Mouse (Mus musculus) CH12.LX (cell line): ENCODE data around the gene Arhgef39.

Source experiments
- EP300 ChIP-seq: IDR thresholded peaks from 2 replicates; pipeline ENCODE4 v1.6.1; 2011; ENCODE audit warnings: low read length, improper control_type of control experiment
- POLR2A ChIP-seq: IDR thresholded peaks from 2 replicates; pipeline ENCODE4 v1.6.1; 2011; ENCODE audit warnings: low read depth, mild to moderate bottlenecking, improper control_type of control experiment, low read length
- RCOR1 ChIP-seq: conservative IDR thresholded peaks from 2 replicates; pipeline ENCODE4 v1.6.1; 2012; ENCODE audit warnings: low read depth, mild to moderate bottlenecking, inconsistent platforms, low read length, improper control_type of control experiment

DNA sequence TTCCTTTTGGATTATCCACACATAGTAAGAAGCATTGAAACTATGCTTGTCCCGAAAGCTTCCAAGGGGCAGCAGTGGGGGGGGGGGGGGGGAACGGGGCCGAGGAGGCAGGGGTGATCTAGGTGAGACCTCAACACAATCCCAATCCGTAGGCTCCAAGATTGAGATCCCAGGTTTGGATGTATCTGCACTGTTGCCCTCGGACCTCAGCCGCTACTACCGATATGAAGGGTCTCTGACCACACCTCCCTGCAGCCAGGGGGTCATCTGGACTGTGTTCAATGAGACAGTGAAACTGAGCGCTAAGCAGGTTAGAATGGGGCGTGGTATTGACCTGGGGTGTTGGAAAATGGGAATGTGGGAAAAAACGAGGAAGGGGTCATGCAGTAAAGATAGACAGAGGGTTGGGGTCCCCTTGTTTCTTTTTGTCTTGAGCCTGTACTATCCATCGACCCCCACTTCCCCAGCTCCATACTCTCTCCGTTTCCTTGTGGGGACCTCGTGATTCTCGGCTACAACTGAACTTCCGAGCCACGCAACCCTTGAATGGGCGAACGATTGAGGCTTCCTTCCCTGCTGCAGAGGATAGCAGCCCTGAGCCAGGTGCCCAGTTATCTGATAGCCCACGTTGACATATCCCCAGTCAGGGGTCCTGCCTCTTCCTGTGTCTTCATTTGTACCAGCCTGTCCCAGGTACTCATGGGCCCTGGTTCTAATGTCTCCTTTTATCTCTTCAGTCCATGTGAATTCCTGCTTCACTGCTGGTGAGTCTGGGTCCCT is 12.4 kb upstream of the Arhgef39 start:
- TF ChIP-seq POLR2A, result no peak
- TF ChIP-seq EP300, result no peak
- TF ChIP-seq RCOR1, result no peak
